Mouse (Mus musculus): ENCODE results near the gene Dll1.

GRCm38 (mm10) chr17:15383360-15383759 lies 6.7 kb upstream of the Dll1 start:
- TF ChIP-seq EP300 (IDR thresholded peaks at IDR 0.05; ENCODE audit: insufficient read depth, low read depth, low read length) (no peak), CTCF (IDR thresholded peaks at IDR 0.05) (no peak)
